Mouse (Mus musculus): ENCODE results near the gene 4930451I11Rik. TPM values are rescaled to one million over a fixed set of nuclear protein-coding genes. Genes with fewer than 3 reads are reported as not detected.

Gene 4930451I11Rik
- total RNA-seq, 2 experiments from 2014 or later: not detected

DNA sequence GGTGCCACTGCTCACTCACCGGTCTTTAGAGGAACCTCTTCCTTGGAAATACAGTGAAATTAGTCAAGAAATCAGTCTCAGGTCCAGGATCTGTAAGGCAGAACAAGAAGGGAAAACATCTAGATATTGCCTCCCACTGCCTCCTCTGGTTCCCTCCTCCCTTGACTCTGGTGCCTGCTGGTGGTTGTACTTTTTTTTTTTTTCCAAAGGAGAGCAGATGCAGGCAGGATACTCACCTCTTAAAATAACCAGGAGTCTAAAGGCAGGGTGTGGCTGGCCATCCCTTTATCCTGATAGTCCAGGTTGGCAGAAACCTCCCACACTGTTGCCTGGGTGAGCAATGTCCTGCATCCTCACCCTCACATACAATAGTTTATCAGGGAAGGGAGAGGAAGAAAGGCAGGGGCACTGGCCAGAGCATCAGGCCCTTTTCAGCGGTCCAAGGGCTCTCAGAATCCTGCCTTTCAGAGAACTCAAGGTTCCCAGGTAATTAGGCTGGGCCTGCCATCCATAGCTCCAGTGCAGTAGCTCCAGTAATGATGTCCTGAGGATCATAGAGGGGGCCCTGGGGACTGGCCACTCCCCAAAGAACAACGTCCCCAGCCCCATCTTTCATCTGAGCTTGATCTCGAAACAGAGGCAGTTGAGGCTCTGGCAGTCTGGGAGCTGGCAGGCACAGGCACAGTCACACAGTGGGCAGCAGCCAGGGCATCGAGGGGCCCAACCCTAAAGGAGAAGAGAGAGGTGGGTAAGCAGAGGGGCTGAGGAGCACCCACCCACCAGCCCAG lies 31.0 kb downstream of the 4930451I11Rik start:
- no peak for DNase-seq (ENCODE audit: low spot score in 2 of 2)

DNA sequence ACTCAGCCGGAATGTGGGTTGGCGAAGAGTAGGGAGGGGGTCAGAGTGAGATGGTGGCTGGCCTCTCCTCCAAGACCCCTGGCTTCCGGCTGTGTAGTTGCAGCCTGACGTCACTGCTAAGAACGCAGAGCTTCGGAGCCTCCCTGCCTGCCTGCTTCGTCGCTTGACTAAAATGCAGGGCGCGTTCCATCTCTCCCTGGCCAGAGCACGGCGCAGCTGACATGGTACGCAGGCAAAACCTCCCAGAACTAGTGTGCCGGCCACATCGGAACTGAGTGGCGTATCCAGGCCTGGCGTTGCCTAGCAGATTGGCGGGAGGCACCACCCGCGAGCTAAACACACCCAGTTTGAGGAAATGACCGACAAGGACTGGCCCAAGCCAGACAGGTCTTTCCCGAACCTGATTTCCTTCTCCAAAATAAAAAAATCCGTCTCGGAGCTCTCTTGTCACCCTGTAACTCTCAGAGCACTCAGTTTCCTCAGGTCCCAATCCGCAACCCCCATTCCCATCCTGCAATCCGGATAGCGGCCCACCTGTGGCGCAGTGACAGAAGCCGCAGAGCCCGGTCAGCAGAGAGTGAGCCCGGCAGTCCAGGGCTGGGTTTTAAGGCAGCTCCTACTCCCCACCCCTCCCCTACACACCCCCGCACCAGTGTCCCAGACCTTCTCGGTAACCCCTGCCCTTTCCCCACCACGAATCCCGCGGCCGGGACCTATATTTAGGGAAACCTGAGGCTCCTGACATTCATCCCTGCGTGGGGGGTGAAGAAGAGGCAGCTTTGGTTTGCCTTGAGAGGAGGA lies 31.8 kb downstream of the 4930451I11Rik start:
- DNase-seq (ENCODE audit: low spot score in 2 of 2): no peak

DNA sequence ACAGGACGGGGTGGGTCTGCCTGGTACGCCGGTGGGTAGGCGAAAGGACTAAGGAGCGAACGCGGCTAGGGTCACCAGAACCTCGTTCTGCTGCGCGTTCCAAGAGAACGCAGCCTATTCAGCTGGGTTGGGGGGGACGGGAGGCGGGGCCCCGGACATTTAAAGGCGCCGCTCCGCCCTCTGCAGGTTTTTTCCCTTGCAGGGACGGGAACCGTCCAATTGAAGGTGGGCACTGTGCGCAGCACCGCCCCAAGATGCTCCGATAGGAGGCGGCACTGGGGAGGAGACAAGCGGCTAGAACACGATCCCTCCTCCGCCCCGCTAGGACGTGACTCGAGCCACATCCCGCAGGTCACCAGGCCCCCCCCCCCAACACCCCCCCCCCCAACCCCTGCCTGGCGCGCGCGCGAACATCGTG lies 32.4 kb downstream of the 4930451I11Rik start:
- DNase-seq (ENCODE audit: low spot score in 2 of 2): peak; percentile 91 to 95

DNA sequence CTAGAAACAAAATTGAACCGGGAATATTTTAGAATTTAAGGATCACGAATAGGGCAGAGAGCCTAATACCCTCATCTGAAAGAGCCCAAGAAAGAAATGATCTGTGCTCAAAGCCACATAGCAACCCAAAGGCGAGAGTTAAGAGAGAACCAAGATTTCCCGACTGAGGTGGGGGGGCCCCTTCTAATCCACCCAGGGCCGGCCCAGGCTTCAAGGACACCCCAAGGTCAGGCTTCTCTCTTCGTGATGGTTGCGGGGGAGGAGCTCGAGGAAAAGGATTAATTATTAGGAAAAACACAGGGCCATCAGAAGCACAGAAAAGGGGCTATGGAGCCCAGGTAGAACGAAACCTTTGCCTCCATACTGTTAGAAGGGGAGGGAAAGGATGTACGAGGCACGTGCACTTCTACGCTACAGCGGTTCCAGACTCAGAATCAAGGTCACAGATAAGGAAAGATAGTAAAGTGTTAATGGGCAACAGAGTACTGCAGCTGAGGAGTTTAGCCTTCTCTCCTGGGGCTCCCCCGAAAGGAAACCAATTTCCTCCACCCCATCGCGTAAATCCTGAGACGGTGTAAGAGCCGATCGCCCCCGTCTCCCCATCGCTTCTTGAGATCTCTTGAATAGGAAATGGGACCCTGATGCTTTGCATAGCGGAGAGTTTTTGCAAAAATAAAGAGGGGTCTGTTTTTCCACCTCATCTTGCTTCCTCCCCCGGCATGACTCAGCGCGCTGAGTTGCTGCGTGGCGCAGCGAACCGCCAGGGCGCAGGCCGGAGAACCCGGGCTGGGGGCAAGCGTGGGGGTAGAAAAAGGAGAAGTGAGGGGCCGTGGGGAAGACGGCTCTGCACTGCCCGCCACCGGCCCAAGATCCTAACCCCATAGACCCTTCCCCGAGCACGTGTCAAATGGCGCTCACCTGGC lies 33.1 kb downstream of the 4930451I11Rik start:
- no peak for DNase-seq (ENCODE audit: low spot score in 2 of 2)

DNA sequence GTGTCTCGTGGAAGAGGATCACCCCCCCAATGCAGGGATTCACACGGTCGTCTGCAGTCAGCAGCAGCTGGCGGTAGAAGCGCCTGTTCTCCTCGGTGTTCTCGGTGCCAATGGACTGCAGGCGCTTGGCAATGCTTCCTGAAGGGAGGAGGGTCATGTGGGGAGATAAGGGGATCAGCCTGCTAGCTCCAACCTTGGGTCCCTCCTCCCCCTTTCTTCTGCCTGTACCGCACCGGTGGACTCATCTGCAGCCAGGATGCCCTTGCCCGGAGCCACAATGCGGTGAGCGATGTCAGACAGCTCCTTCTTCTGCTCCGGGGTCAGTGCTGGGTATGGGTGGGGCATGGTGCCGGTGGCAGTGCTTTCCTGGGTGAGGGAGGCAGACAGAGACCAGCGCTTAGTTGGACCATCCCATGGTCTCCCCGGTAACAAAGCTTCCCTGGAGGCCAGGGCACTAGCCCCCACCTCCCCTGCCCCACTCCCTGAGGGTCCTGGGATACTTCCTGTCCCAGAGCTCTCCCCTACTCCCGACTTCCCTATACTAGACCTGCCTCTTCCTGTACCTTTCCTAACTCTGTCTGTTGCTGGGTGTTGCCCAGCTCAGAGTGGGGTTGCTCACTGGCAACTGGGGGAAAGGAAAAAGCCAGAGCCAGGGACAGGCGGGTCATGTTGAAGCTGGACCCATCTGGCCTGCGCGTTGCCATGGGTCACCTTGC lies 33.9 kb downstream of the 4930451I11Rik start, which contains the start of gene Fam57b:
Fam57b (plus strand) TSS at position 258 of the 716 bp plus-strand sequence.
- peak in 1 of 2 experiments; percentile 52 for DNase-seq (ENCODE audit: low spot score in 2 of 2)

DNA sequence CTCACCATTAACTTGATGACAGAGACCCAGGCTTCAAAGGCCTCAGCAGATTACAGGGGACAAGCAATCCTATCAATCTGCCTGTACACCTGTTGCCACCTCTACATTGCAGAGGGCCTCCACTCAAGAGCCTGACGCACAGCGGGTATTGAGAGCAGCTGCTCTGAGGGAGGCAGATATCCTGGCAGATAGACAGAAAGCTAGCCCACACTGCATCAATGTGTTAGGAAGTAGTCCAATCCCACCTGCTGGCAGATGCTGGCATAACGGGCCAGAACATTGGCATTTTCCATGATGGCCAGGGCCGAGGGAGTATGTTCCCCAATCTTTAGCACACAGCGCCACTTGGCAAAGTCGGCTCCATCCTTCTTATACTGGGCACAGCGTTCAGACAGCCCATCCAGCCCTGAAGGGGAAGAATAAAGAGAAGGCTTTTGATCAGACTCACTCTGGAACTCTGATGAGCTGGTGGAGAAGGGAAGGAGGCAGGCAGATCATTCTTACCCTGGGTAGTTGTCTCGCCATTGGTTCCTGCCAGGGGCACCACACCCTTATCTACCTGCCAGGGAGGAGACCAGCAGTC lies 35.0 kb downstream of the 4930451I11Rik start:
- DNase-seq (ENCODE audit: low spot score in 2 of 2): no peak

DNA sequence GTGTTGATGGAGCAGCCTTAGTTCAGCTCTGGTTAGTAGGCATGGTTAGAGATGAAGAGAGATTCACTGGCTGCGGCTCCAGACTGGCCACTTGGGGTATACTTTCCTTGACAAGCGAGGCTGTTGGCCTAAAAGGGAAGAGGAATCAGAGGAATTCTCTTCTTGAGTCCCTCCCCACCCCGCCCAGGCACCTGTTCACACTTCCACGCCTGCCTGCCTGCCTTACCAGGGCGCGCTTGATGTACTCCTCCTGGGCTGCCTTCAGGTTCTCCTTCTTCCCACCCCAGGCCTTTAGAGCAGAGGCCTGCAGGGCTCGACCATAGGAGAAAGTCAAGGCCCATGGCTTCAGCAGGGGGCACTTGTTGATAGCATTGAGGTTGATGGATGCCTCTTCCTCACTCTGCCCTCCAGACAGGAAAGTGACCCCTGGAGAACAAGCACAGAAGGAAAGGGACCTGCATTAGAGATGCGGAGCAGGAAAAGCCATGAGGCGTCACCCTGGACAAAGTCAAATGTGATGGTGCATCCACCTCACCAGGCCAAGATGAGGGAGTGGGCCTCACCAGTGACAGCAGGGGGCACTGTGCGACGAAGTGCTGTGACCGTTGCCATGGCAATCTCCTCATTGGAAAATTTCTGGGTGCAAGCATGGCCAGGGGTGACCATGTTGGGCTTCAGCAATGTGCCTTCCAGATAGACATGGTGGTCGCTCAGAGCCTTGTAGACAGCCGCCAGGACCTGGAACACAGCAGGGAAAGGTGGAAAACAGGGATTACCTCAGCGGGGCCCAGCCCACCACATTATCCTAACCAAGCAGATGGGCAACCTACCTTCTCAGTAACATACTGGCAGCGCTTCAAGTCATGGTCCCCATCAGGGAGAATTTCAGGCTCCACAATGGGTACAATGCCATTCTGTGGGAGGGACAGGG lies 35.8 kb downstream of the 4930451I11Rik start:
- no peak for DNase-seq (ENCODE audit: low spot score in 2 of 2)

DNA sequence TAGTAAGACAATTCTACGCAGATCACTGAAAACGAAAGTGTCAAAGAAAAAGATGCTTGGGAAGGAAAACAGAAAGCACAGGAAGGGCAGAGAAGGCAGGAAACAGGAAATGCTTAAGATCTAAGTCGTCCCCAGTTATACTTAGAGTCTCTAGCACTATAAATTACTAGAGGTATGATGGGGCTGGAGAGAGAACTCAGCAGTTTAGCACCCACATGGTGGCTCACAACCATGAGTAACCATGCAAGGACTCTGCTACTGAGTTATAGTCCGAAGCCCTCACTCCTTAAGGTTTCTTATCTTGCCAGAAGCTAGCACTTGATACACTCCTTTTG lies 37.2 kb downstream of the 4930451I11Rik start:
- DNase-seq (ENCODE audit: low spot score in 2 of 2): no peak

DNA sequence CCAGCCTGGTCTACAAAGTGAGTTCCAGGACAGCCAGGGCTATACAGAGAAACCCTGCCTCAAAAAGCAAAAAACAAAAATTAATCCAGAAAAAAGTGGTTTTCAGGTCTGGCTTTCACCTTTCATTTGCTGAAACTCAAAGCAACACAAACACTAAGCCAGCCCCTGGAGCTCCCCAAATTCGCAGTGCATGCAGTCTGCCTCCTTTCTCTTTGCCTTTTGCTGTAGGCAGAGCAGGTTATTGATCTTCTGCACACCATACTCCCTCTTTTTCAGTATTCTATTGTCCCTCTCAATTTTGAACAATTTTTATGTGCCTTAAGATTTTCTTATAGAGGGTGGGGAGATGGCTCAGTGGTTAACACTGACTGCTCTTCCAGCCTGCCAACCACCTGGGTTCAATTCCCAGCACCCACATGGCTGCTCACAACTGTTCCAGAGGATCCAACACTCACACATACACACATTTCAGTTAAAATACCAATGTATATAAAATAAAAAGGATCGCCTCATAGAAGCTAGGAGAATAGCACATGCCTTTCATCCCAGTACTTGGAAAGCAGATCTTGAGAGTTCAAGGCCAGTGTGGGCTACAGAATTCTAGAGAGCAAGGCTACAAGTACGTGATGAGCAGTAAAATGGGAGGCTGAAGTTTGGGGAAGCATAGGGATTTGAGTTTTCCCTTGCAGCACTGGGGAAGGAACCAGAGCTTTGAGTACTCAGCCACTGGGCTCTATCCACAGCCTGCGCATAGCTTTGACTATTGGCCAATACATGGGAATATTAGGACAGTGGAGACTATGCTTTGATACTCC lies 37.8 kb downstream of the 4930451I11Rik start:
- no peak for DNase-seq (ENCODE audit: low spot score in 2 of 2)

DNA sequence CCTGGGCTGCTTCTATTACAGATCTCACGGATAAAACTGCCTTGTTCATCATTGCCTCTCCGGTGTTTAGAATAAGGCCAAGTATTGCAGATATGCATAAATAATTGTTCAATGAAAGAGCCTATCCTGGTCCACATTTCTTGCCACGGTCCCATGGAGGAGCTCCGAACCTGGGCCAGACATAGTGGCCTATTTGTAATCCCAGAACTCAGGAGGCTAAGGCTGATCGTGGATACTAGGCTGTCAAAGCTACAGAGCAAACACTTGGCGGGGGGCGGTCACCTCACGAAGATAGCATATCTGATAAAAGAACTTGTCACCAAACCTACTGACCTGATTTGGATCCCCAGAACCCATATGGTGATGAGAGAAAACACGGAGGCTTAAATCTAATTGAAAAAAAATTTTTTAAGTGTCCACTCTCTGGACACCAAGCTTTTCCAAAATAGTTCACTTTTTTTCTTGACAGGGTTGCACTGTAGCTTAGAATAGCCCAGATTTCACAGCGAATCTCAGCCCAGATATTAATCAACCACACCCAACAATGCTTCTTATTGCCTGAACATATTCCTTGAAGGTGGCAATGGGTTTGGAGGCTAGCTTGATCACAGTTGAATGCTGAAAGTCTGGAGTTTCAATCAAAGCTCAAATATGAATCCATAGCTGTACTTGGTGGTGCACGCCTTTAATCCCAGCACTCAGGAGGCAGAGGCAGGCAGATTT lies 38.6 kb downstream of the 4930451I11Rik start:
- no peak for DNase-seq (ENCODE audit: low spot score in 2 of 2)

DNA sequence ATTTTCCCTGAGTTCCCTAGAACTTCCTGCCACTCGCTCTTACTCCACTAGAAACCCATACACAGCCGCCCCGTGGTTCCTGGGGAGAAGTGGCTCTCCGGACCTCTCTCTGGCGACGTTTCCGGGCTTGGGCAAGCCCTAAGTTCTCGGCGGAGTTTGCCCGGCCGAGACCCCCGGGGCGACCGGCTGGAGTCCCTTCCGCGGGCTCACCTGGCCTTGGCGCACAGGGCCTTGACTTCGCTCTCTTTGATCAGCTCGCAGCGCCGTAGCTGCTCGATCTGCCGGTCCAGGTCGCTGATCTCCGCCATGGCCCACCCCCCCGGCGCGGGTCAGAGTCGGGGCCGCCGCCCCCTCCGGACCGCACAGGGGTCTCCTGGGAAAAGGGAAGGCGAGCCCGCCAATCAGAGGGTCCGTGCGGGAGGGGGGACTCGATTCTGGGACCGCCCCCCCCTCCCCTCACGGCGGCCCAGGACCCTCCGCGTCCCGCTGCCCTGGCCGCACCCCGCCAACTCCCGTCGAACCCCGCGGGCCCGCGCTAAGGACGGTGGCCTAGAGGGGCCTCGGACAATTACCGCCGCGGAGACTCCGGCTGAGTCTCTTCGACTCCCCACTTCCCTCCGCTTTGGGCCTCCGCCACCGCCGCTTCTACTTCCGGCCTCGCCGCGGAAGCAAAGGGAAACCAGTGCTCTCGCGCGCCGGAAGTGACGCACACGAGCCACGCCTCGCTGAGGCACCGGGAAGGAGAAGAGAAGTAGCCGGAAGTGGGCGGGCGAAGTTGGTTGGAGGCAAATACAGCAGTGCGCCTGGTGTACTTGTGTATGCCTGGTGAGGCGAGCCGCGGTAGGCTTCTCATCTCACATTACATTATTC lies 39.4 kb downstream of the 4930451I11Rik start, which contains the start of gene Ppp4c:
Ppp4c (minus strand) TSS at position 646 of the 870 bp plus-strand sequence.
- DNase-seq (ENCODE audit: low spot score in 2 of 2): peak; percentile 86 to 93

DNA sequence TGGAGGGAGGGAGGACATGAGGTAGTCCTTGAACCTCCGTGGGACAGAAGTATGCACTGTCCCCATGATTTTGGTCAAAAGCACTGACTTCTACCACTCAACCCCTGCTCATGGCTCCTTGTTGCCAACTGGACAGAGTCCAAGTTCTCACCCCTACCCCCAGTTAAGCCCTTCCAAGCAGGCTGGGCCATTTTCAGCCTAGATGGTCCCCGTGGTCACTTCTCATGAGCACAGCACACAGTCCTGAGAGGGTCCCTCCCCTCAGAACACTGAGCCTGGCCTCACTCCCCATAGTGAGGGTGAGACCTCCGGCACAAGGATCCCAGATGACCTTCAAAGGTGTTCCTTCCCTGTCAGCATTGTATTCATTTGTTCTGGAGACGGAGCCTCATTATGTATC lies 42.3 kb downstream of the 4930451I11Rik start:
- no peak for DNase-seq (ENCODE audit: low spot score in 2 of 2)

DNA sequence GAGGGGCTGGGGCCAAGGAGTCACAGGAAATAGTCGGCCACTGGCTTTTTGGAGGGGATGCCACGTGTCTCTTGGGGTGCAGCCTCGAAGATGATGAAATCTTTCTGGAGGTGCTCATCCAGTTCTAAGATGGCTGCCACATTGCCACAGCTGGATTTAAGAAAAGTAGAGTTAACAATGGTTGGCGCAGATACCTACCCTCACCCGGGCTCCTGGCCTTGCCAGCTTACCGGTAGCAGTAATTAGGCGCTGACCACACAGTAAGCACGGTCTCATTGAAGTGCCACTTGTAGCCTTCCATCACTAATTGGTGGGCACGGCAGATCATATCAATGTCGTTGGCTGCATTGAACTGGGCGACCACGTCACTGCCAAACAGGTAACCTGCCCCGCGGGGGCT lies 45.3 kb downstream of the 4930451I11Rik start:
- DNase-seq (ENCODE audit: low spot score in 2 of 2): no peak

DNA sequence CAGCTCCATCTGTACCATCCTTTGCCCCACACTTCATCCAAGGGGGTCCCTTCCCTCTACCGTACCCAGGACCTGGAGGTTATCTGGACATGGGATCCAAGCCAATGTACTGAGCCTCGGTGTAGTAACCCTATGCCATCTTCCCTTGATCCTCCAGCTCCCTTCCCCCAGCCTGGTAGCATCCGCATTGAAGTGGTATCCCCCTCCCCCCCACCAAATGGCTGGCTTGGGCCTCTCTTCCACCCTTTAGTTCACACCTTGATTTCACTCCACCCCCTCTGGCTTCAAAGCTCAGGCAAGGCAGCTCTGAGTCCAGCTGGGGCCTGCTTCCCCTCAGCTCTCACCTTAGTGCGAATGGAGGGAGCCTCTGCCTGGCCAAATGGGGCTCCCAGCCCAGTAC lies 46.4 kb downstream of the 4930451I11Rik start:
- no peak for DNase-seq (ENCODE audit: low spot score in 2 of 2)

DNA sequence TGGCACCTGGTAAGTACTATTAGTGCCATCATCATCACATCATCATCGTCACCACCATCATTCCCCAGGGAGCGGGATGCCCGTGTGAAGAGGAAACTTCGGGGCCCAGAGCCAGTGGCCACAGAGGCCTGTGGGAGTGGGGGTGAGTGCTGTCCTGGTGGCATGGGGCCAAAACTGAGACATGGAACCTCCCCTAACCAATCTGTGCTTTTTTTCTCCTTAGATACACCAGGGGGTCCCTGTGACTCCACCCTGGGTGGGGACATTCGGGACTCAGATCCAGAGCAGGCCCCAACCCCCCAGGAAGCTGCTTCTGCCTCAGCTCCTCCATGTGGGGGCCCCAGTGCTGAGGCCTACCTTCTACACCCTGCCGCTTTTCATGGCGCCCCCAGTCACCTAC lies 47.0 kb downstream of the 4930451I11Rik start:
- no peak for DNase-seq (ENCODE audit: low spot score in 2 of 2)

DNA sequence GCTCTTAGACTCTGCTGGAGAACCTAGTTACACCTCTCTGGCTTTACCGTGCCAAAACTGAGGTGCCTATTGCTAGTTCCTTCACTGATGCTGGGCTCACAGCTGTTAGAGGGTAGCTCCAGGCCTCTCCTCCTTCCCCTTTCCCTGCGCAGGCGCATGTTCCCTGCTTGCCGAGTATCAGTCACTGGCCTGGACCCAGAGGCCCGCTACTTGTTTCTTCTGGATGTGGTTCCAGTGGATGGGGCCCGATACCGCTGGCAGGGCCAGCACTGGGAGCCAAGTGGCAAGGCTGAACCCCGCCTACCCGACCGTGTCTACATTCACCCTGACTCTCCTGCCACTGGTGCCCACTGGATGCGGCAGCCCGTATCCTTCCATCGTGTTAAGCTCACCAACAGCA lies 48.7 kb downstream of the 4930451I11Rik start:
- DNase-seq (ENCODE audit: low spot score in 2 of 2): no peak
